Mouse (Mus musculus) stomach, embryonic 16.5 days (tissue): ENCODE measurements around the gene Optc. TPM values are rescaled to one million over a fixed set of nuclear protein-coding genes. Genes with fewer than 3 reads are reported as not detected.

ENCODE experiments used
- ATAC-seq: fragments of 200-750 bp; cut with Nextera tagmentation; 2 replicates; pipeline ENCODE4 v1.8.0; 2017; ENCODE audit warnings: moderate number of reproducible peaks, moderate TSS enrichment; ENCODE audit not compliant: insufficient read depth, low FRiP score
- H3K27ac ChIP-seq: fragments of 300-500 bp; sonication (generic); 2 replicates; pipeline ENCODE4 v1.5.1; 2014; ENCODE audit warnings: low read length
- H3K27me3 ChIP-seq: fragments of 300-500 bp; sonication (generic); 2 replicates; pipeline ENCODE4 v1.6.1; 2014; ENCODE audit warnings: low read length, control low read depth, mixed read lengths; ENCODE audit not compliant: control insufficient read depth, insufficient read depth
- H3K36me3 ChIP-seq: fragments of 300-500 bp; sonication (generic); 2 replicates; pipeline ENCODE4 v1.6.1; 2014; ENCODE audit warnings: low read length; ENCODE audit not compliant: control insufficient read depth, insufficient read depth
- H3K4me1 ChIP-seq: fragments of 300-500 bp; sonication (generic); 2 replicates; pipeline ENCODE4 v1.6.1; 2014; ENCODE audit warnings: low read length, control low read depth, mixed read lengths; ENCODE audit not compliant: control insufficient read depth, insufficient read depth
- H3K4me2 ChIP-seq: fragments of 300-500 bp; sonication (generic); 2 replicates; pipeline ENCODE4 v1.6.1; 2014; ENCODE audit warnings: low read depth, low read length, mixed read lengths
- H3K4me3 ChIP-seq: fragments of 300-500 bp; sonication (generic); replicated peaks from 2 replicates; pipeline ENCODE4 v1.5.1; 2014; ENCODE audit warnings: mild to moderate bottlenecking, low read length
- H3K9ac ChIP-seq: fragments of 300-500 bp; sonication (generic); 2 replicates; pipeline ENCODE4 v1.6.1; 2014; ENCODE audit warnings: low read length
- H3K9me3 ChIP-seq: fragments of 300-500 bp; sonication (generic); replicated peaks from 2 replicates; pipeline ENCODE4 v1.6.1; 2016; ENCODE audit warnings: low read length, control low read depth; ENCODE audit not compliant: control insufficient read depth
- WGBS: fragments of 180-500 bp; shearing (Covaris S2); extraction: QIAGEN DNeasy Blood & Tissue Kit; methylation state at CpG from one replicate; pipeline ENCODE4 v1.1.7; 2014; 5-methylcytosine and 5-hydroxymethylcytosine counted together
- polyA plus RNA-seq: library from polyadenylated mRNA; unstranded; fragments of >200 nt; fragmentation: Nextera tagmentation; extraction: Ambion mirVana; gene quantifications from 2 replicates; pipeline ENCODE4 v1.2.1, GENCODE M21; 2015

Optc gene
- polyA plus RNA-seq, 1 experiment from 2014 or later = 1.9 TPM

DNA sequence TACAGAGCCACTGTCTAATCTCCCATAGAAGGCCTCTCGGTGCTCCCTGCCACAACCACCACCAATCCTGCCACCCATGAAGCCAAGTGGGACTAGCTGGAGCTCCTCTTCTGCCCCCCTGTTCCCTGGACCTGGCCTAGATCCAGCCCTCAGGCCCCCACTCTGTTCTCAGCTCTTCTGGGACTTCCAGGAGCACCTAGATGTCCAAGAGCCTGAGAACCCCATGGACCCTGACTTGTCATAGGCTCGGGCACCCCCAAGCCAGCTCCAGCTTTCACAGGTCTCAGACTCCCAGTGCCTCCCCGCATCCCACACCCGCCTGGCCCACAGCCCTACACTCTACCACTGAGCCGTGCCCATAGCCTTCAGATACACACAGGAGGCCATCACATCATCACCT lies 15.3 kb upstream of the Optc start:
- Histone ChIP-seq H3K4me2 (no peak overlapping the region), H3K36me3 (no peaks in the 10 kb centered on the region), H3K9me3 (no peaks in the 10 kb centered on the region), H3K27me3 (no peaks in the 10 kb centered on the region), H3K27ac (no peak overlapping the region), H3K4me3 (no peak overlapping the region), H3K4me1 (peaks cover 30% of the 10 kb centered on the region), H3K9ac (no peak overlapping the region)
- WGBS = 83% methylated on average over 5 of the region's 5 CpGs
- no peak for ATAC-seq

- WGBS = 12% methylated on average over 8 of the region's 8 CpGs
These were observed 13.5 kb upstream of the Optc start, which contains the start of gene Prelp for GRCm38 (mm10) chr1:133921304-133921751. Gene Prelp (minus strand): TSS chr1:133921414.

DNA sequence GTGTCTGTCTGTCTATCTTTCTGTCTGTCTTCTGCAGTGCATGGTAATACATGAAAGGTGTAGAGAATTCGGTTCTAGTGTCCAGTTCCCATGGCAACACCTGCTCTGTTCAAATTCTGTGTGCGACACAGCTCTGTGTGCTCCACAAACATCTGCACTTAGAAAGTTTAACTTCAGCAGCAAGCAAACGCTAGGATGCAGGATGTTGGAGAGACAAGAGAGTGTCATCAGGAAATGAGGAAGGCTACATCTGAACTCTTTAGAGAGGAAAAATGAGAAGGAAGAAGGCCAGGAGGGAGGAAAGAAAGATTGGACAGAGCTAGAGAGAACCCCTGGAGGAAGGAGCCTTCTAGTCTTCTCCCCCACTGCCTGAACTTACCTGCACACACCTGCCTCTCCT lies 13.1 kb upstream of the Optc start:
- Histone ChIP-seq H3K9me3 (no peaks in the 10 kb centered on the region), H3K4me1 (peaks cover 49% of the 10 kb centered on the region), H3K27ac (peak overlapping the region; percentile 61), H3K4me3 (0 out of 2 replicates have a peak overlapping the region, but pooled peaks have one; percentile 4), H3K36me3 (no peaks in the 10 kb centered on the region), H3K27me3 (no peaks in the 10 kb centered on the region), H3K9ac (peak overlapping the region; percentile 34), H3K4me2 (peak overlapping the region; percentile 13; the same call in 1 of the 2 replicates)
- no peak for ATAC-seq
- 28% methylated on average over 3 of the region's 3 CpGs for WGBS

More at GRCm38 (mm10) chr1:133921304-133921751, 13.5 kb upstream of the Optc start, which contains the start of gene Prelp:
- no peaks in the 10 kb centered on the region for H3K27me3 ChIP-seq
- peaks cover 44% of the 10 kb centered on the region for H3K4me1 ChIP-seq
- ATAC-seq = peak; percentile 39; the same call in 1 of the 2 replicates
- H3K4me2 ChIP-seq = peak within 1 kb of the TSS; percentile 13; the same call in 1 of the 2 replicates
- peak within 1 kb of the TSS; percentile 34 for H3K9ac ChIP-seq
- peak within 1 kb of the TSS; percentile 61 for H3K27ac ChIP-seq
- no peaks in the 10 kb centered on the region for H3K36me3 ChIP-seq
- H3K9me3 ChIP-seq = no peaks in the 10 kb centered on the region
- H3K4me3 ChIP-seq = 0 out of 2 replicates have a peak within 1 kb of the TSS, but pooled peaks have one; percentile 4

GRCm38 (mm10) chr1:133920401-133920800 lies 12.6 kb upstream of the Optc start:
- H3K4me1 ChIP-seq = peaks cover 53% of the 10 kb centered on the region
- H3K27ac ChIP-seq = 0 out of 2 replicates have a peak overlapping the region, but pooled peaks have one; percentile 61
- no peak overlapping the region for H3K4me3 ChIP-seq
- no peaks in the 10 kb centered on the region for H3K9me3 ChIP-seq
- no peaks in the 10 kb centered on the region for H3K36me3 ChIP-seq
- no peaks in the 10 kb centered on the region for H3K27me3 ChIP-seq
- peak overlapping the region; percentile 13; the same call in 1 of the 2 replicates for H3K4me2 ChIP-seq
- no peak for ATAC-seq
- 49% methylated on average over 3 of the region's 3 CpGs for WGBS
- H3K9ac ChIP-seq = peak overlapping the region; percentile 7; the same call in 1 of the 2 replicates

DNA sequence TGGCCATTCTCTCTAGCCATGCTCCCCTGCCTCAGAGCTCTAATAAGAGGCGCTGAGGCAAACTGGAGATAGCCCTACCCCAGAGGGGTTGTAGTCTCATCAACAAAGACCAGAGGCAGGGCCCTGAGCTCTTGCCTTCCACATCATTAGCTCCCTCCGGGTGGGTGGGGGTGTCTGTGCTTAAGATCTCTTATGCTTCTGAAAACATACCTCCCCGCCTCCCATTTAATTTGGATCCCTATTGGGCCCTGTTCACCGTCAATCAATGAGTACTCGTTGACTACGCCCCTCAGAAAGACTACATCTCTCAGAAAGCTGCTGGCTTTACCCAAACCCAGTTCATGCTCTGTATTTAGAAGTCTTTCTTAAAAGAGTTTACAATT lies 10.3 kb upstream of the Optc start:
- WGBS = 55% methylated on average over 6 of the region's 6 CpGs
- no peaks in the 10 kb centered on the region for H3K36me3 ChIP-seq
- H3K9me3 ChIP-seq = no peaks in the 10 kb centered on the region
- no peak for ATAC-seq
- H3K4me1 ChIP-seq = peaks cover 54% of the 10 kb centered on the region
- no peak overlapping the region for H3K4me2 ChIP-seq
- no peak overlapping the region for H3K9ac ChIP-seq
- no peaks in the 10 kb centered on the region for H3K27me3 ChIP-seq
- H3K4me3 ChIP-seq = no peak overlapping the region
- H3K27ac ChIP-seq = no peak overlapping the region

- Histone ChIP-seq H3K4me1 (peaks cover 54% of the 10 kb centered on the region), H3K27ac (0 out of 2 replicates have a peak overlapping the region, but pooled peaks have one; percentile 46), H3K27me3 (no peaks in the 10 kb centered on the region), H3K4me3 (no peak overlapping the region), H3K9ac (no peak overlapping the region), H3K36me3 (no peaks in the 10 kb centered on the region), H3K9me3 (no peaks in the 10 kb centered on the region), H3K4me2 (peak overlapping the region; percentile 27; the same call in 1 of the 2 replicates)
- ATAC-seq = no peak
- 36% methylated on average over 11 of the region's 11 CpGs for WGBS
These were observed 9.8 kb upstream of the Optc start for GRCm38 (mm10) chr1:133917456-133918087.

- Histone ChIP-seq H3K9ac (peak overlapping the region; percentile 40; the same call in 1 of the 2 replicates), H3K36me3 (no peaks in the 10 kb centered on the region), H3K9me3 (no peaks in the 10 kb centered on the region), H3K4me2 (peak overlapping the region; percentile 6; the same call in 1 of the 2 replicates), H3K4me3 (no peak overlapping the region), H3K4me1 (peaks cover 41% of the 10 kb centered on the region), H3K27ac (peak overlapping the region; percentile 83), H3K27me3 (no peaks in the 10 kb centered on the region)
- ATAC-seq = peak; percentile 59; the same call in 1 of the 2 replicates
- 40% methylated on average over 8 of the region's 8 CpGs for WGBS
These were observed 8.0 kb upstream of the Optc start for GRCm38 (mm10) chr1:133915723-133916355.

DNA sequence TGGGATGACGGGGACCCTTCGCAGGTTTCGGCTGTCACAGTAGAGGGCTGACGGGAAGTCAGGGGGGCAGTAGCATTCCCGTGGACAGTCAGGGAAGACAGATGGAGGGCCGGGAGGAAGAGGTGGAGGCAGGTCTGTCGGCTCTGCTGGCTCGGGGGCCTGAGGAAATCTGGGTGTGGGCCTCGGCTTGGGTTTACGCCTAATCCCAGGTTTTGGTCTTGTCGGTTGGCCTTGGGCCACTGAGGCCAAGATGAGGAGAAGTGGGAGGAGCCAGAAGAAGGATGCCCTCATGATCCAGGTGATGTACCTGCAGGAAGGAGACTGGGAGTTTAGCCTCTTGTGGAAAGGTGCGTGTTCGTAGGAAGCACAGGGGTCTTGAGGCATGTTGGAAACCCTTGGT lies 7.3 kb upstream of the Optc start:
- Histone ChIP-seq H3K9me3 (no peaks in the 10 kb centered on the region), H3K9ac (no peak overlapping the region), H3K36me3 (no peaks in the 10 kb centered on the region), H3K4me2 (no peak overlapping the region), H3K27me3 (no peaks in the 10 kb centered on the region), H3K4me3 (no peak overlapping the region), H3K4me1 (peaks cover 34% of the 10 kb centered on the region), H3K27ac (no peak overlapping the region)
- WGBS = 83% methylated on average over 13 of the region's 13 CpGs
- ATAC-seq = no peak

GRCm38 (mm10) chr1:133913018-133913417 lies 5.2 kb upstream of the Optc start:
- Histone ChIP-seq H3K27me3 (no peaks in the 10 kb centered on the region), H3K4me1 (peaks cover 35% of the 10 kb centered on the region), H3K9ac (no peak overlapping the region), H3K27ac (no peak overlapping the region), H3K36me3 (no peaks in the 10 kb centered on the region), H3K9me3 (no peaks in the 10 kb centered on the region), H3K4me3 (no peak overlapping the region), H3K4me2 (no peak overlapping the region)
- 71% methylated on average over 6 of the region's 6 CpGs for WGBS
- no peak for ATAC-seq
